Mouse (Mus musculus) forebrain, embryonic 16.5 days (tissue): ENCODE results near the gene Rab11fip4. TPM values are rescaled to one million over a fixed set of nuclear protein-coding genes. Genes with fewer than 3 reads are reported as not detected.

Experiments
- ATAC-seq: fragments of 200-750 bp; cut with Nextera tagmentation; 2 replicates; pipeline ENCODE4 v1.8.0; 2017; ENCODE audit warnings: mild to moderate bottlenecking, moderate library complexity
- H3K27ac ChIP-seq: fragments of 300-500 bp; sonication (generic); 2 replicates; pipeline ENCODE4 v1.5.1; 2014; ENCODE audit warnings: low read length, control low read depth
- H3K27me3 ChIP-seq: fragments of 300-500 bp; sonication (generic); replicated peaks from 2 replicates; pipeline ENCODE4 v1.6.1; 2014; ENCODE audit warnings: low read length; ENCODE audit not compliant: control insufficient read depth, insufficient read depth
- H3K36me3 ChIP-seq: fragments of 300-500 bp; sonication (generic); 2 replicates; pipeline ENCODE4 v1.6.1; 2014; ENCODE audit not compliant: control insufficient read depth, insufficient read depth
- H3K4me1 ChIP-seq: fragments of 300-500 bp; sonication (generic); replicated peaks from 2 replicates; pipeline ENCODE4 v1.6.1; 2014; ENCODE audit warnings: low read length; ENCODE audit not compliant: control insufficient read depth, insufficient read depth
- H3K4me2 ChIP-seq: fragments of 300-500 bp; sonication (generic); 2 replicates; pipeline ENCODE4 v1.6.1; 2014; ENCODE audit warnings: mild to moderate bottlenecking, low read length, control low read depth
- H3K4me3 ChIP-seq: fragments of 300-500 bp; sonication (generic); replicated peaks from 2 replicates; pipeline ENCODE4 v1.5.1; 2014; ENCODE audit warnings: mild to moderate bottlenecking, low read length, control low read depth
- H3K9ac ChIP-seq: fragments of 300-500 bp; sonication (generic); replicated peaks from 2 replicates; pipeline ENCODE4 v1.6.1; 2014; ENCODE audit warnings: low read depth, low read length, control low read depth
- H3K9me3 ChIP-seq: fragments of 300-500 bp; sonication (generic); 2 replicates; pipeline ENCODE4 v1.6.1; 2016; ENCODE audit warnings: low read length; ENCODE audit not compliant: control insufficient read depth
- WGBS: fragments of 180-500 bp; shearing (Covaris S2); extraction: QIAGEN DNeasy Blood & Tissue Kit; methylation state at CpG from one replicate; pipeline ENCODE4 v1.1.7; 2014; 5-methylcytosine and 5-hydroxymethylcytosine counted together
- polyA plus RNA-seq: library from polyadenylated mRNA; unstranded; fragments of >200 nt; fragmentation: Nextera tagmentation; extraction: Ambion mirVana; gene quantifications from 2 replicates; pipeline ENCODE4 v1.2.1, GENCODE M21; 2015

Rab11fip4 gene
- polyA plus RNA-seq, 1 experiment from 2014 or later = 31.6 TPM

DNA sequence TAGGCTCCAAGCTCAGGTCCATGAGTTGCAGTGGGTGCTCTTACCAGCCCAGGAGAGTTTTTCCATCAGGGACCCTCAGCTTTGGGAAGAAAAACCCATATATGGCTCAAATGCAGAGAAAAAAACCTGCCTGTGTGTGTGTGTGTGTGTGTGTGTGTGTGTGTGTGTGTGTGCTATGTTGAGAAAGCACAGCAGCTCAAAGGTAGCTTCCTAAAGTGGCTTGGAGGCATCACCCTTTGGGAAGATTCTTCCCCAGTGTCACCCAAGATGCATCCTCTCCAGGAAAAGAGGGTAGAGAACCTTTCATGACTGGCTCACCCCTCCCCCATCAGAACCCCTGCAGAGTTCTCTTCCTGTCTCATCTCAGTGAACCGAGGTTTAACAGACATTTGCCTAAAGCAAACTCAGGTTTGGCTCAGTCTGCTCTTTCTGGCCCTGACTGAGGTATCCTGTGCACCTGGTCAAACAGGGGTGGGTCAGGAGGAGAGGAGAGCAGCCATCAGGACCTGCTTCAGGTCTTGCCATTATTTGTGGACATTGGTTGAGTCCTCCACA is 21.1 kb downstream of the Rab11fip4 start:
- ATAC-seq = no peak
- Histone ChIP-seq H3K4me3 (no peak overlapping the region), H3K4me1 (peaks cover 22% of the 10 kb centered on the region), H3K4me2 (no peak overlapping the region), H3K27ac (no peak overlapping the region), H3K36me3 (no peaks in the 10 kb centered on the region), H3K27me3 (no peaks in the 10 kb centered on the region), H3K9me3 (no peaks in the 10 kb centered on the region), H3K9ac (no peak overlapping the region)
- 25% methylated on average over 1 of the region's 1 CpGs for WGBS

DNA sequence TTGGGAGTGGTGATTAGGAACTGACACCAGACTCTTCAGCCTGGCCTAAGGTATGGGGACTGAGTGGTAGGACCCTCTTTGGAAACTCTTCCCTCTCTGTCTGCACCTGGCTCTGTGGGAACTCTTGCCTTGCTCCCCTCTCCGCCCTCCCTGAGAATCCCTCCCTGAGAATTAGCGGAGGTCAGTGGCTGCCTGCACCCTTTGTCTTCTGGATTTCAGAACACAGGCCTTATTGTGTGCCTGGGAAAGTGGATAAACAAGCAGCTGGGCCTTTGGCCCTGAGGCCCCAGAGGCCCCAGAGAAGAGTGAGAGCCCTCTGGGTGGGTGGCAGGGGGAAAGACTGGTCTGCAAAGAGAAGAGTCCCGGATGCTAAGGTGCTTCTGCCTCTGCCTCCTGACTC is 22.1 kb downstream of the Rab11fip4 start:
- H3K27ac ChIP-seq = no peak overlapping the region
- no peaks in the 10 kb centered on the region for H3K36me3 ChIP-seq
- no peak overlapping the region; the same call in 1 of the 2 replicates for H3K9ac ChIP-seq
- WGBS = 17% methylated on average over 3 of the region's 3 CpGs
- H3K4me3 ChIP-seq = no peak overlapping the region
- ATAC-seq = no peak
- H3K9me3 ChIP-seq = no peaks in the 10 kb centered on the region
- no peaks in the 10 kb centered on the region for H3K27me3 ChIP-seq
- H3K4me2 ChIP-seq = no peak overlapping the region
- H3K4me1 ChIP-seq = peaks cover 22% of the 10 kb centered on the region

DNA sequence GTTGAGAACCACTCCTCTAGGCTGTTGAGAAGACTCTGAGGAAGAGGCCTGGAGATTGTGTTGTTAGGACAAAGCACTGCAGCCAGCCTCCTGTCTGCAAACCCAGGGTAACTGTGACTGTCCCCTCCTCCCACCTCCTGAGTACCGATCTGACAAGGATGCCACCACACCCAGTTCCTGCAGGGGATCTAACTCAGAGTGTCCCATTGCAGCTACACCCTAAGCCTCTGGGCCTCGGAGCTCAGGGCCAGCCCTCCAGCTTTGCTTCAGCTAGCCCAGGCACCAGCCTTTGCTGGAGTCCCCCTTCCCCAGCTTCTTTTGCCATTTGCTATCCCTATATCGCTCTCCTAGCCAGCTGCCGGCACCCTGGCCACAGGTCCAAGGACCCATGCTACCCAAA is 22.7 kb downstream of the Rab11fip4 start:
- no peaks in the 10 kb centered on the region for H3K36me3 ChIP-seq
- no peak for ATAC-seq
- H3K27ac ChIP-seq = no peak overlapping the region
- no peaks in the 10 kb centered on the region for H3K27me3 ChIP-seq
- peaks cover 22% of the 10 kb centered on the region for H3K4me1 ChIP-seq
- H3K9ac ChIP-seq = no peak overlapping the region
- 66% methylated on average over 4 of the region's 4 CpGs for WGBS
- no peaks in the 10 kb centered on the region for H3K9me3 ChIP-seq
- H3K4me3 ChIP-seq = no peak overlapping the region
- no peak overlapping the region for H3K4me2 ChIP-seq

DNA sequence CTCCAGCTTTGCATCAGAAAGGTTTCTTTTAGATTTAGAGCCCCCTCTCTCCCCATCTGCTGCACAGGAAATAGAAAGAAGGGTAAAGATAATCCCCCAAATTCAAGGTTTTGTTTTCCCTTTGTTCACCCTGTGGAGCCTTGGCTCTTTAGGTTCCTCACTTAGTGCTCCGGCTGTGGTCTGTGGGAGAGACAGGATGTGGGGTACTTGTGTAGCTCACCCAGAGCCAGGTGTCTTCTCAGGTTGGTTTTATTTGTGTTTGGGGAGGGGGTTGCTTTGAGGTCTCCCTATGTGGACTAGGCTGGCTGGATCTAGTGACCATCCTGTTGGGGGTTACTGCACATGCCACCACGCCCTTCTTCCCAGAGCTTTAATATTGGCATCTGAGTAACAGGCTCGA is 23.9 kb downstream of the Rab11fip4 start:
- WGBS = 89% methylated on average over 3 of the region's 3 CpGs
- H3K27me3 ChIP-seq = no peaks in the 10 kb centered on the region
- no peaks in the 10 kb centered on the region for H3K9me3 ChIP-seq
- no peak overlapping the region for H3K27ac ChIP-seq
- no peak overlapping the region for H3K9ac ChIP-seq
- no peak overlapping the region for H3K4me2 ChIP-seq
- no peaks in the 10 kb centered on the region for H3K36me3 ChIP-seq
- no peak for ATAC-seq
- no peak overlapping the region for H3K4me3 ChIP-seq
- H3K4me1 ChIP-seq = peaks cover 22% of the 10 kb centered on the region

DNA sequence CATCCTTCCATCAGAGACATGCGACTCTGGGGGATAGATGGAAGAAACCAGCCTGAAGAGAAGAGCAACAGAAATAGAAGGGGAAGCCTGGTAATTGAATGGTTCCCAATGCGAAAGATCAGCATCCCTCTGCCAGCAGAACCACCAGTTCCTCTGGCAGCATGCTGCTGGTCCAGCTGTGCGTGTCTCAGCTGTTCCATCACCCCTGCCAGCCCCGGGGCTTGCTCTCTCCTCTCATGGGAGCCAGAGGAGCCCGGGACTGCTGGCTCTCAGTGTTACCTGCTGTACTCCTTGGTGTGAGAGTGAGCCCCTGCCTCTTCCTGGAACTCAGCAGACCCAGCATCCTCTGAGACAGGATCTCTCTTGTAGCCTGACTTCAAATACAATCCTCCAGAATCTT is 24.9 kb downstream of the Rab11fip4 start:
- Histone ChIP-seq H3K4me1 (peaks cover 17% of the 10 kb centered on the region), H3K9ac (no peak overlapping the region), H3K4me3 (no peak overlapping the region), H3K27ac (no peak overlapping the region), H3K4me2 (no peak overlapping the region), H3K27me3 (no peaks in the 10 kb centered on the region), H3K36me3 (no peaks in the 10 kb centered on the region), H3K9me3 (no peaks in the 10 kb centered on the region)
- 60% methylated on average over 5 of the region's 5 CpGs for WGBS
- ATAC-seq = no peak

DNA sequence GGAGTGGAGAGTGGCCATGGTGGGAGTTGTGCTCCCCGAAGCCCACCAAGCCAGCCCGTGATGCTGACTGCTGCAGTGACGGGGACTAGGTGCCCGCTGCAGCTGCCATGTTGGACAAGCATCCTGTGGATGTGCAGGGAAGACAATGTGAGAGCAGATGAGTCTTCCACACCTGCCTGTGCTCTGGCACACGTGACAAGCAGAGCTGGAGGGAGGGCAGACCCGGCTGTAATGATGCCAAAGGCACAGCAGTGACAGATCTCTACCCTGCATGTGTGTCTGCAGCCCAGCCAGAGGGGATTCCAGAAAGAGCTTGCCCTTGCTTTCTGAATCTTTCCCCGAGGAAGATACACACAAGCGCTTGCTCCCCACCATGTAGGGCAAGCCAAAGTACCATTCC is 27.0 kb downstream of the Rab11fip4 start:
- no peak overlapping the region for H3K27ac ChIP-seq
- ATAC-seq = no peak
- WGBS = 82% methylated on average over 8 of the region's 8 CpGs
- no peaks in the 10 kb centered on the region for H3K27me3 ChIP-seq
- no peak overlapping the region for H3K9ac ChIP-seq
- H3K4me3 ChIP-seq = no peak overlapping the region
- peaks cover 3% of the 10 kb centered on the region; the same call in 1 of the 2 replicates for H3K36me3 ChIP-seq
- H3K9me3 ChIP-seq = no peaks in the 10 kb centered on the region
- H3K4me2 ChIP-seq = no peak overlapping the region
- peaks cover 2% of the 10 kb centered on the region; the same call in 1 of the 2 replicates for H3K4me1 ChIP-seq

DNA sequence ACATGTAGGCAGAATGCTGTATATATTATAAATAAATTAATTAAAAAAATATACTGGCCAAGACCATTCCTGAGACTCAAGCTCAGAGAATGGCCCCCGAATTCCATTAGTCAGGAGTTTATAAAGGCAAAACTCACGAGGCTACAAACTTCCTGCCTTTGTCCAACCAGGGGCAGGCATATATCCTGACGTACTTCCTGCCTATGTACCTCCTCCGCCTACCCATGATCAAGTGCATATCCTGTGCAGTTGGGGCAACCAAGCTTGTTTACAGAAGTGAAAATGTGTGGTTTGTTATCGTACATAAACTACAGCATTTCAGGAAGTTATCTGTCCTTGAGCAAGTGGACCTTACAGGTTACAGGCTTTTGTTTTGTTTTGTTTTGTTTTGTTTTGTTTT is 32.0 kb downstream of the Rab11fip4 start:
- no peak overlapping the region for H3K4me3 ChIP-seq
- H3K27me3 ChIP-seq = no peaks in the 10 kb centered on the region
- H3K4me2 ChIP-seq = no peak overlapping the region
- peaks cover 3% of the 10 kb centered on the region; the same call in 1 of the 2 replicates for H3K36me3 ChIP-seq
- no peak overlapping the region for H3K9ac ChIP-seq
- no peaks in the 10 kb centered on the region for H3K9me3 ChIP-seq
- 88% methylated on average over 5 of the region's 5 CpGs for WGBS
- no peak for ATAC-seq
- no peak overlapping the region for H3K27ac ChIP-seq
- no peaks in the 10 kb centered on the region for H3K4me1 ChIP-seq

DNA sequence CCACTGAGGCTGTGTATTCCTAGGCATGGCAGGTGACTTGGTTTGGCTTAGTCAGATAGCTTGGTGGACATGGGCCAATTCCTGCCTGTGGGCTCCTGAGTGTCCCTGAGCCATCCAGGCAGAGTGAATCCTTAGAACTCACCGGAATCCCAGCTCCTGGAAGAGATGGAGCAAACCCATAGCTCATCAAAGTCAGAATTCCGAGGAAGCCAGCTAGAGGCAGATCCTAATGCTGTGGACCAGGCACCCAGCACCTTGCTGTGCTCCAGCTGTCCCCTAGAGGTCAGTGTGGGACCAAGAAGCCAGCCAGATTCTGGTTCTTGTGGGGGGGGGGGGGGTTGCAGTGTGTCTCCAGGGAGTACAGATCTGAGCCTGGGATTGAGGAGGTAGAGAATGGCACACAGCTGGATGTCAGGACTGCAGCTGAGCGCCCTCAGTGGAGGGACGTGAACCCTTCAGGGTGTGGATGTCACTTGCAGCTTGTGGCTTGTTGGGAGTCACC is 33.8 kb downstream of the Rab11fip4 start:
- Histone ChIP-seq H3K9ac (no peak overlapping the region), H3K27ac (no peak overlapping the region), H3K36me3 (peaks cover 3% of the 10 kb centered on the region; the same call in 1 of the 2 replicates), H3K4me3 (no peak overlapping the region), H3K27me3 (no peaks in the 10 kb centered on the region), H3K4me2 (no peak overlapping the region), H3K9me3 (no peaks in the 10 kb centered on the region), H3K4me1 (no peaks in the 10 kb centered on the region)
- 0 out of 2 replicates have a peak, but pooled peaks have one; percentile 23 for ATAC-seq
- WGBS = 30% methylated on average over 4 of the region's 4 CpGs

DNA sequence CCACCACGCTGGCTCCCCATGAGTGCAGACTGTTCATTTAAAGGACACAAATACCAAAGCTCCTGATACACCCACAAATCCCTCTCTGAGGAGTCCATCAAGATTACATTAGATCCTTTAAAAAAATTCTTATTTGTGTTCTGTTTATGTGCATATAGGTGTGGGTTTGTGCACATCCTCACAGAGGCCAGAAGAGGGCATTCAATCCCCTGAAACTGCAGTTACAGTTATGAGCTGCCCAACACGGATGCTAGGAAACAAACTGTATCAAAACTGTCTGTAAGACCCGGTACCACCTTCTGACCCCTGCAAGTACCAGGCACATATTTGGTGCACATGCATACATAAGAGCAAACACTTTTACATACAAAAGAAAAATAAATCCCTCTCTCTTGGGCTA is 37.7 kb downstream of the Rab11fip4 start:
- H3K36me3 ChIP-seq = peaks cover 4% of the 10 kb centered on the region; the same call in 1 of the 2 replicates
- H3K9me3 ChIP-seq = no peaks in the 10 kb centered on the region
- no peak overlapping the region for H3K4me2 ChIP-seq
- no peaks in the 10 kb centered on the region for H3K4me1 ChIP-seq
- ATAC-seq = no peak
- WGBS = 72% methylated on average over 3 of the region's 3 CpGs
- H3K27ac ChIP-seq = no peak overlapping the region
- H3K9ac ChIP-seq = no peak overlapping the region
- no peaks in the 10 kb centered on the region for H3K27me3 ChIP-seq
- H3K4me3 ChIP-seq = no peak overlapping the region
